Mouse (Mus musculus) limb, embryonic 13.5 days (tissue): ENCODE measurements at regions not wholly inside any gene's neighbourhood (a gene's known extent, or its start where the extent isn't known, plus 50 kb on each side); places are given as distances from the start of the nearest gene placed in this dataset.

ENCODE experiments used
- ATAC-seq: fragments of 200-750 bp; cut with Nextera tagmentation; 2 replicates; pipeline ENCODE4 v1.8.0; 2017; ENCODE audit warnings: low read depth, moderate number of reproducible peaks, moderate TSS enrichment; ENCODE audit not compliant: low FRiP score
- H3K27ac ChIP-seq: fragments of 300-500 bp; sonication (generic); 2 replicates; pipeline ENCODE4 v1.5.1; 2015; ENCODE audit warnings: inconsistent platforms, mild to moderate bottlenecking, moderate library complexity
- H3K27me3 ChIP-seq: fragments of 300-500 bp; sonication (generic); 2 replicates; pipeline ENCODE4 v1.6.1; 2015; ENCODE audit warnings: mild to moderate bottlenecking, inconsistent platforms
- H3K36me3 ChIP-seq: fragments of 300-500 bp; sonication (generic); 2 replicates; pipeline ENCODE4 v1.6.1; 2015; ENCODE audit warnings: inconsistent platforms, mild to moderate bottlenecking, moderate library complexity
- H3K4me1 ChIP-seq: fragments of 300-500 bp; sonication (generic); 2 replicates; pipeline ENCODE4 v1.6.1; 2015; ENCODE audit warnings: inconsistent platforms
- H3K4me2 ChIP-seq: fragments of 300-500 bp; sonication (generic); replicated peaks from 2 replicates; pipeline ENCODE4 v1.6.1; 2015; ENCODE audit warnings: inconsistent platforms, mild to moderate bottlenecking, moderate library complexity
- H3K4me3 ChIP-seq: fragments of 300-500 bp; sonication (generic); 2 replicates; pipeline ENCODE4 v1.5.1; 2015; ENCODE audit warnings: moderate library complexity, mild to moderate bottlenecking, inconsistent platforms
- H3K9ac ChIP-seq: fragments of 300-500 bp; sonication (generic); 2 replicates; pipeline ENCODE4 v1.6.1; 2015; ENCODE audit warnings: mild to moderate bottlenecking, inconsistent platforms
- H3K9me3 ChIP-seq: fragments of 300-500 bp; sonication (generic); 2 replicates; pipeline ENCODE4 v1.6.1; 2016; ENCODE audit warnings: inconsistent platforms
- WGBS: fragments of 180-500 bp; shearing (Covaris S2); methylation state at CpG from one replicate; pipeline ENCODE4 v1.1.7; 2015; 5-methylcytosine and 5-hydroxymethylcytosine counted together

- H3K36me3 ChIP-seq, result no peaks in the 10 kb centered on the region
- H3K9me3 ChIP-seq, result no peaks in the 10 kb centered on the region
- no peak overlapping the region for H3K4me3 ChIP-seq
- no peak overlapping the region for H3K4me2 ChIP-seq
- H3K9ac ChIP-seq, result no peak overlapping the region
- ATAC-seq, result no peak
- H3K27me3 ChIP-seq, result peaks cover 4% of the 10 kb centered on the region; the same call in 1 of the 2 replicates
- H3K27ac ChIP-seq, result no peak overlapping the region
- 51% methylated on average over 5 of the region's 5 CpGs for WGBS
- 0 out of 2 replicates have a peak, but pooled peaks cover 4% of the 10 kb centered on the region for H3K4me1 ChIP-seq
These were observed 50.8 kb upstream of the C2cd4b start for GRCm38 (mm10) chr9:67708246-67708960.
